Mouse (Mus musculus): ENCODE measurements around the gene Mettl9.
"Not testable (repeated sequence)": the region's sequence is repeated elsewhere in the genome, so short reads cannot be mapped to it uniquely, and the experiment has no call there.

Gene Mettl9

GRCm38 (mm10) chr7:121033856-121034652 is at the start of gene Mettl9:
Mettl9 (plus strand) TSS chr7:121034445.
- DNase-seq (ENCODE audit: low read depth, low spot score): peak; percentile 96

- no peak for DNase-seq (ENCODE audit: low read depth, low spot score)
Observed at GRCm38 (mm10) chr7:120991191-120991590, 43.1 kb upstream of the Mettl9 start.

- DNase-seq (ENCODE audit: low read depth, low spot score): no peak
Observed at GRCm38 (mm10) chr7:120999021-120999530, 35.2 kb upstream of the Mettl9 start.

- DNase-seq (ENCODE audit: low read depth, low spot score): no peak
Observed at GRCm38 (mm10) chr7:121000065-121000822, 34.0 kb upstream of the Mettl9 start.

- DNase-seq (ENCODE audit: low read depth, low spot score): no peak
Observed at GRCm38 (mm10) chr7:121001879-121002278, 32.4 kb upstream of the Mettl9 start.

GRCm38 (mm10) chr7:121002407-121002928 is 31.8 kb upstream of the Mettl9 start:
- DNase-seq (ENCODE audit: low read depth, low spot score): no peak

GRCm38 (mm10) chr7:121003793-121004418 is 30.3 kb upstream of the Mettl9 start:
- DNase-seq (ENCODE audit: low read depth, low spot score): no peak

- no peak for DNase-seq (ENCODE audit: low read depth, low spot score)
Observed at GRCm38 (mm10) chr7:121011794-121012689, 22.2 kb upstream of the Mettl9 start.

GRCm38 (mm10) chr7:121014486-121014885 is 19.8 kb upstream of the Mettl9 start:
- no peak for DNase-seq (ENCODE audit: low read depth, low spot score)

- DNase-seq (ENCODE audit: low read depth, low spot score): no peak
Observed at GRCm38 (mm10) chr7:121018778-121019177, 15.5 kb upstream of the Mettl9 start.

- DNase-seq (ENCODE audit: low read depth, low spot score): peak; percentile 45
Observed at GRCm38 (mm10) chr7:121020277-121020676, 14.0 kb upstream of the Mettl9 start.

GRCm38 (mm10) chr7:121025221-121026008 is 8.8 kb upstream of the Mettl9 start:
- DNase-seq (ENCODE audit: low read depth, low spot score): no peak

- DNase-seq (ENCODE audit: low read depth, low spot score): no peak
Observed at GRCm38 (mm10) chr7:121026300-121026699, 7.9 kb upstream of the Mettl9 start.

- not testable (repeated sequence) for DNase-seq (ENCODE audit: low read depth, low spot score)
Observed at GRCm38 (mm10) chr7:121029947-121030346, 4.3 kb upstream of the Mettl9 start.

GRCm38 (mm10) chr7:121034701-121035141 is 476 bp downstream of the Mettl9 start:
- DNase-seq (ENCODE audit: low read depth, low spot score): no peak

GRCm38 (mm10) chr7:121035161-121035721 is 996 bp downstream of the Mettl9 start:
- DNase-seq (ENCODE audit: low read depth, low spot score): peak; percentile 51

GRCm38 (mm10) chr7:121040595-121040994 is 6.3 kb downstream of the Mettl9 start:
- DNase-seq (ENCODE audit: low read depth, low spot score): no peak

- no peak for DNase-seq (ENCODE audit: low read depth, low spot score)
Observed at GRCm38 (mm10) chr7:121041989-121042388, 7.7 kb downstream of the Mettl9 start.

GRCm38 (mm10) chr7:121043004-121043403 is 8.8 kb downstream of the Mettl9 start:
- DNase-seq (ENCODE audit: low read depth, low spot score): no peak

- DNase-seq (ENCODE audit: low read depth, low spot score): no peak
Observed at GRCm38 (mm10) chr7:121043510-121043909, 9.3 kb downstream of the Mettl9 start.
